Mouse (Mus musculus) adrenal gland, postnatal 4 days (tissue): ENCODE data around the gene Fyb. TPM values are rescaled to one million over a fixed set of nuclear protein-coding genes. Genes with fewer than 3 reads are reported as not detected.

Experiments used
- total RNA-seq, 2 experiments: library from RNA; stranded (reverse); gene quantifications; 2 replicates each; pipeline ENCODE4 v1.2.3; 2021

Gene Fyb
- total RNA-seq, 2 experiments from 2014 or later = 27.7 to 28.9 TPM

Other genes with a start within 250 kb of the Fyb start
- gene Dab2, start 223.1 kb upstream of the Fyb start, total RNA-seq = 100 to 1,000 TPM; 462 to 492 TPM
- 1 to 10 TPM in 1 of 2 experiments, not detected in 1; 1.0 TPM for gene C9, start 77.5 kb upstream of the Fyb start, total RNA-seq
- 10 to 100 TPM; 34.3 to 36.0 TPM for gene Rictor, start 185.5 kb downstream of the Fyb start, total RNA-seq